Comparison of ENCODE assay signal across 9 mouse cellular contexts in genomic region chr6:25689520-25690283, GRCm38 (mm10). TPM values are rescaled to one million over a fixed set of nuclear protein-coding genes. Genes with fewer than 3 reads are reported as not detected.
DNase-seq lines count a peak whose midpoint lies in the region; ATAC-seq and TF ChIP-seq lines count a peak whose summit lies in the region.
"Had no signal": no experiment of that assay in that cellular context is flagged by ENCODE, and none has a peak within 500 bp of the region (broad histone marks: within the 10 kb centered on the region; RNA-seq: fewer than 3 reads in every experiment).

No protein-coding gene starts in this region.

- peak overlapping the region; percentile 68 for H3K9ac ChIP-seq in forebrain, embryonic 13.5 days
- H3K9ac ChIP-seq in hindbrain, embryonic 15.5 days, result peak overlapping the region; percentile 55
- H3K9ac ChIP-seq in midbrain, embryonic 14.5 days (replicated peaks; ENCODE audit: low read length), result peak overlapping the region; percentile 61

- ATAC-seq in erythroblast, adult 5-6 weeks (replicated peaks; ENCODE audit: low FRiP score, poor library complexity, severe bottlenecking), result no peak
- ATAC-seq in forebrain, embryonic 13.5 days, result peak; percentile 86
- ATAC-seq in hindbrain, embryonic 15.5 days (ENCODE audit: low FRiP score, low read depth), result peak; percentile 86
- peak; percentile 77 for ATAC-seq in midbrain, embryonic 14.5 days (ENCODE audit: low FRiP score, low TSS enrichment)

- peaks cover 41% of the 10 kb centered on the region for H3K27me3 ChIP-seq in erythroblast, embryonic 14.5 days (ENCODE audit: control insufficient read depth)
- H3K27me3 ChIP-seq in forebrain, embryonic 13.5 days, result peaks cover 13% of the 10 kb centered on the region
- peaks cover 10% of the 10 kb centered on the region; the same call in 1 of the 2 replicates for H3K27me3 ChIP-seq in hindbrain, embryonic 15.5 days
- peaks cover 6% of the 10 kb centered on the region; the same call in 1 of the 2 replicates for H3K27me3 ChIP-seq in midbrain, embryonic 14.5 days (ENCODE audit: control insufficient read depth, insufficient read depth, low read length)
- no peaks in the 10 kb centered on the region for H3K27me3 ChIP-seq in testis, adult 2 months (ENCODE audit: control insufficient read depth, insufficient read depth, low read length)

- peak overlapping the region; percentile 40 for H3K4me3 ChIP-seq in erythroblast, embryonic 14.5 days (replicated peaks)
- peak overlapping the region; percentile 56 for H3K4me3 ChIP-seq in brown adipose tissue, adult 24 weeks (ENCODE audit: insufficient read depth, low read depth, low read length)
- peak overlapping the region; percentile 64 for H3K4me3 ChIP-seq in forebrain, embryonic 13.5 days
- H3K4me3 ChIP-seq in hindbrain, embryonic 15.5 days, result peak overlapping the region; percentile 52
- peak overlapping the region; percentile 57 for H3K4me3 ChIP-seq in midbrain, embryonic 14.5 days (replicated peaks; ENCODE audit: low read depth, low read length)
- peak overlapping the region; percentile 48 for H3K4me3 ChIP-seq in testis, adult 2 months (ENCODE audit: control insufficient read depth, low read depth, low read length)

- H3K27ac ChIP-seq in brown adipose tissue, adult 24 weeks (replicated peaks; ENCODE audit: low read depth, low read length), result no peak overlapping the region
- peak overlapping the region; percentile 40 for H3K27ac ChIP-seq in forebrain, embryonic 13.5 days
- H3K27ac ChIP-seq in hindbrain, embryonic 15.5 days (replicated peaks), result peak overlapping the region; percentile 85
- H3K27ac ChIP-seq in midbrain, embryonic 14.5 days (replicated peaks; ENCODE audit: low read depth, low read length), result peak overlapping the region; percentile 65
- H3K27ac ChIP-seq in testis, adult 2 months (ENCODE audit: control insufficient read depth, insufficient read depth, low read depth, low read length), result 0 out of 2 replicates have a peak overlapping the region, but pooled peaks have one; percentile 26
- H3K27ac ChIP-seq: macrophage had no signal

- TF ChIP-seq CTCF in testis, adult 2 months (IDR thresholded peaks at IDR 0.05; ENCODE audit: control insufficient read depth, insufficient read depth, insufficient replicate concordance, low read depth, low read length), result no peak

- H3K9me3 ChIP-seq in erythroblast, embryonic 14.5 days (ENCODE audit: control insufficient read depth, low read length), result no peaks in the 10 kb centered on the region; the same call in 1 of the 2 replicates
- H3K9me3 ChIP-seq in forebrain, embryonic 13.5 days (replicated peaks), result no peaks in the 10 kb centered on the region
- no peaks in the 10 kb centered on the region for H3K9me3 ChIP-seq in hindbrain, embryonic 15.5 days
- H3K9me3 ChIP-seq in midbrain, embryonic 14.5 days (ENCODE audit: control insufficient read depth, low read length), result no peaks in the 10 kb centered on the region

- no peaks in the 10 kb centered on the region for H3K4me1 ChIP-seq in erythroblast, embryonic 14.5 days (ENCODE audit: control insufficient read depth)
- H3K4me1 ChIP-seq in brown adipose tissue, adult 24 weeks (ENCODE audit: control insufficient read depth, insufficient read depth, insufficient read length, low read length), result peaks cover 5% of the 10 kb centered on the region; the same call in 1 of the 2 replicates
- peaks cover 17% of the 10 kb centered on the region; the same call in 1 of the 2 replicates for H3K4me1 ChIP-seq in forebrain, embryonic 13.5 days
- H3K4me1 ChIP-seq in hindbrain, embryonic 15.5 days (replicated peaks), result peaks cover 14% of the 10 kb centered on the region
- peaks cover 17% of the 10 kb centered on the region for H3K4me1 ChIP-seq in midbrain, embryonic 14.5 days (ENCODE audit: control insufficient read depth, insufficient read depth, low read length)
- peaks cover 3% of the 10 kb centered on the region for H3K4me1 ChIP-seq in testis, adult 2 months (ENCODE audit: control insufficient read depth, insufficient read depth, low read length)

- TF ChIP-seq POLR2A in testis, adult 2 months (IDR thresholded peaks at IDR 0.05; ENCODE audit: control insufficient read depth, low read depth, low read length), result peak; percentile 19

- H3K36me3 ChIP-seq in erythroblast, embryonic 14.5 days (ENCODE audit: control insufficient read depth), result no peaks in the 10 kb centered on the region
- no peaks in the 10 kb centered on the region for H3K36me3 ChIP-seq in forebrain, embryonic 13.5 days (ENCODE audit: poor library complexity, severe bottlenecking)
- no peaks in the 10 kb centered on the region for H3K36me3 ChIP-seq in hindbrain, embryonic 15.5 days
- H3K36me3 ChIP-seq in midbrain, embryonic 14.5 days (ENCODE audit: control insufficient read depth, insufficient read depth, low read length), result no peaks in the 10 kb centered on the region
- no peaks in the 10 kb centered on the region for H3K36me3 ChIP-seq in testis, adult 2 months (ENCODE audit: control insufficient read depth, insufficient read depth, low read length)

- under 1% methylated on average over 43 of the region's 43 CpGs for WGBS in forebrain, embryonic 13.5 days
- WGBS in hindbrain, embryonic 15.5 days, result under 1% methylated on average over 43 of the region's 43 CpGs
- WGBS in midbrain, embryonic 14.5 days, result under 1% methylated on average over 43 of the region's 43 CpGs

- peak; percentile 40 to 70 for DNase-seq in left cerebral cortex, adult 9 months (ENCODE audit: low spot score in 2 of 2)
- DNase-seq in midbrain, embryonic 14.5 days, result peak; percentile 72

- peak overlapping the region; percentile 94 for H3K4me2 ChIP-seq in forebrain, embryonic 13.5 days
- peak overlapping the region; percentile 71 for H3K4me2 ChIP-seq in hindbrain, embryonic 15.5 days
- H3K4me2 ChIP-seq in midbrain, embryonic 14.5 days (ENCODE audit: low read length), result peak overlapping the region; percentile 91

RNA-seq across cellular contexts. Expression of gene Gpr37, which starts 0.8 kb away (rescaled TPM):
- not detected in 2 replicates for polyA plus RNA-seq in erythroblast, embryonic 14.5 days (2012)
- not detected in 2 replicates for total RNA-seq in erythroblast, adult 5-6 weeks (2015; ENCODE audit: low replicate concordance)
- total RNA-seq in erythroblast, adult 5-6 weeks (2017; ENCODE audit: low replicate concordance), result not detected in 2 replicates
- polyA plus RNA-seq in brown adipose tissue, adult 24 weeks (2012; ENCODE audit: insufficient read depth, insufficient read length, missing spikeins), result not detected in 2 replicates
- polyA plus RNA-seq in forebrain, embryonic 13.5 days (2015; fragmentation: Nextera tagmentation; extraction: Ambion mirVana), result 1.5 and 1.8 TPM in 2 replicates
- 5.1 and 5.8 TPM in 2 replicates for polyA plus RNA-seq in hindbrain, embryonic 15.5 days (2015; fragmentation: Nextera tagmentation; extraction: Ambion mirVana)
- 2.2 and 3.1 TPM in 2 replicates for polyA plus RNA-seq in midbrain, embryonic 14.5 days (2014; fragmentation: Nextera tagmentation; extraction: Ambion mirVana)
- polyA plus RNA-seq in testis, adult 2 months (2012; rRNA removed), result 4.4 and 6.4 TPM in 2 replicates
- polyA plus RNA-seq: macrophage had no signal
